Mouse (Mus musculus) hindbrain, embryonic 13.5 days (tissue): ENCODE results near the gene Pla2g2d. TPM values are rescaled to one million over a fixed set of nuclear protein-coding genes. Genes with fewer than 3 reads are reported as not detected.

Experiments
- ATAC-seq: fragments of 200-750 bp; cut with Nextera tagmentation; 2 replicates; pipeline ENCODE4 v1.8.0; 2017; ENCODE audit warnings: moderate TSS enrichment; ENCODE audit not compliant: low FRiP score
- H3K27ac ChIP-seq: fragments of 300-500 bp; sonication (generic); 2 replicates; pipeline ENCODE4 v1.5.1; 2015; ENCODE audit warnings: inconsistent platforms, mild to moderate bottlenecking, moderate library complexity
- H3K27me3 ChIP-seq: fragments of 300-500 bp; sonication (generic); 2 replicates; pipeline ENCODE4 v1.6.1; 2015; ENCODE audit warnings: mild to moderate bottlenecking, inconsistent platforms
- H3K36me3 ChIP-seq: fragments of 300-500 bp; sonication (generic); 2 replicates; pipeline ENCODE4 v1.6.1; 2015; ENCODE audit warnings: mild to moderate bottlenecking, inconsistent platforms
- H3K4me1 ChIP-seq: fragments of 300-500 bp; sonication (generic); replicated peaks from 2 replicates; pipeline ENCODE4 v1.6.1; 2015; ENCODE audit warnings: inconsistent platforms
- H3K4me2 ChIP-seq: fragments of 300-500 bp; sonication (generic); 2 replicates; pipeline ENCODE4 v1.6.1; 2015; ENCODE audit warnings: inconsistent platforms, mild to moderate bottlenecking, moderate library complexity
- H3K4me3 ChIP-seq: fragments of 300-500 bp; sonication (generic); 2 replicates; pipeline ENCODE4 v1.5.1; 2015; ENCODE audit warnings: mild to moderate bottlenecking, inconsistent platforms
- H3K9ac ChIP-seq: fragments of 300-500 bp; sonication (generic); 2 replicates; pipeline ENCODE4 v1.6.1; 2015; ENCODE audit warnings: mild to moderate bottlenecking, inconsistent platforms
- H3K9me3 ChIP-seq: fragments of 300-500 bp; sonication (generic); 2 replicates; pipeline ENCODE4 v1.6.1; 2016; ENCODE audit warnings: inconsistent platforms
- WGBS: fragments of 180-500 bp; shearing (Covaris S2); methylation state at CpG from one replicate; pipeline ENCODE4 v1.1.7; 2015; 5-methylcytosine and 5-hydroxymethylcytosine counted together
- polyA plus RNA-seq: library from polyadenylated mRNA; unstranded; fragments of >200 nt; fragmentation: Nextera tagmentation; extraction: Ambion mirVana; gene quantifications from 2 replicates; pipeline ENCODE4 v1.2.1, GENCODE M21; 2015

Pla2g2d gene
- polyA plus RNA-seq, 1 experiment from 2014 or later: 0.90 TPM

DNA sequence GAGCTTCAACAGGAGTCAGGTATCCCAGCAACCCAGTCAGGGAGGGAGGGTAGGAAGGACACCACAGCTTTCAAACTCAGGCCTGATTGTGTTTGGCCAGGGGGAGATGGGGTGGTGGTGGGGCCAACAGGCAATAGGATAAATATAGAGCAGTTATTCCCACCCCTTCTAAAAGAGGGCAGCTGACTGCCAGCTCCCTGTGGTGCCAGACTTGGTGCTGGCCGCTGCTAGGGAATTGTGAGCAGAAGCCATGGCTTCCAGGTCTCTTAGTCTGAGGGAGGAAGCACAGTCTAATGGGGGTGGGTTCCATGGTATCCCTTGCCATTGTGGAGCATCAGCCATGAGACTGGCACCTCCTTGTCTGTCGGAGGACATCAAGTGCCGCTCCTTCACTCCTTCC is 21.9 kb upstream of the Pla2g2d start:
- Histone ChIP-seq H3K36me3 (no peaks in the 10 kb centered on the region), H3K4me3 (no peak overlapping the region)
- WGBS: 81% methylated on average over 3 of the region's 3 CpGs

DNA sequence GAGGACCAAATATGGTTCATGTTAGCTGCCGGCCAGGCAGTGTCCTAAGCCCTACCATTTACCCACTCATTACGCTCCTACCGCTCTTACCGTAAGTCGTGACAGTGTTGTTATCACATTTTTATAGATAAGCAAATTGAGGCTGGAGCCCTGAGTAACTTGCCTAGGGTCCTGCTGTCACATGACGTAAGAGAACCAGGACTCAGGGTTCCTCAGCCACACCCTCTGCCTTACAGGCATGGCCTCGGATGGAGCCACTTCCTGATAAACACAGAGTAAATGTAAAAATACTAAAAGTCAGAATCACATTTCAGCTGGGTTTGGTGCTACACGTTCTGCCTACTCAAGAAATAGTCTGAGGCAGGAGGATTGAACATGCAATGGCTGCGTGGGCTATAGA is 21.1 kb upstream of the Pla2g2d start:
- 89% methylated on average over 9 of the region's 9 CpGs for WGBS
- Histone ChIP-seq H3K9me3 (no peaks in the 10 kb centered on the region), H3K36me3 (no peaks in the 10 kb centered on the region), H3K4me1 (peaks cover 22% of the 10 kb centered on the region), H3K4me2 (no peak overlapping the region), H3K27ac (no peak overlapping the region), H3K9ac (no peak overlapping the region), H3K27me3 (no peaks in the 10 kb centered on the region), H3K4me3 (no peak overlapping the region)
- ATAC-seq: no peak

More for the DNA sequence above, 21.9 kb upstream of the Pla2g2d start:
- H3K4me1 ChIP-seq: peaks cover 29% of the 10 kb centered on the region
- H3K9me3 ChIP-seq: no peaks in the 10 kb centered on the region
- no peaks in the 10 kb centered on the region for H3K27me3 ChIP-seq
- no peak overlapping the region for H3K4me2 ChIP-seq
- H3K9ac ChIP-seq: no peak overlapping the region
- H3K27ac ChIP-seq: no peak overlapping the region
- no peak for ATAC-seq

DNA sequence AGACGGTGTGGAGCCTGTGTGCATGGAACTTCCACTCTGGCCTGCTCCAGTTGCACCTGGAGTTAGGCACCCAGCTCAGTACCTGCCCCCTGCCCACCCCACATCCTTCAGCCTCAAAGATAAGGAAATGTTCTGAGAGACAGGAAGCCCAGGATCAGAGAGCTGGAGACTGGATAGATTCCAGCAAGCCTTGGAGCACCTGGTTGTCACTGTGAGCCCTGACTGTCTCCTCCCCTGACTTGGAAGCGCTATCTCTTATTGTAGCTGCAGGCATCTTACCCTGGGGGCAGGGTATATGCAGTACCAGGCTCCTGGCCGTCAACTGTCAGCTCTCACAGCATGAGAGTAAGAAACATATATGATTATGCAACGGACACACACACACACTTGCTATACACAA is 20.1 kb upstream of the Pla2g2d start:
- 61% methylated on average over 4 of the region's 4 CpGs for WGBS
- no peaks in the 10 kb centered on the region for H3K9me3 ChIP-seq
- ATAC-seq: no peak
- no peaks in the 10 kb centered on the region for H3K36me3 ChIP-seq
- H3K4me3 ChIP-seq: no peak overlapping the region
- H3K27me3 ChIP-seq: no peaks in the 10 kb centered on the region
- H3K9ac ChIP-seq: no peak overlapping the region
- H3K27ac ChIP-seq: peak overlapping the region; percentile 52; the same call in 1 of the 2 replicates
- H3K4me2 ChIP-seq: no peak overlapping the region
- peaks cover 22% of the 10 kb centered on the region for H3K4me1 ChIP-seq

DNA sequence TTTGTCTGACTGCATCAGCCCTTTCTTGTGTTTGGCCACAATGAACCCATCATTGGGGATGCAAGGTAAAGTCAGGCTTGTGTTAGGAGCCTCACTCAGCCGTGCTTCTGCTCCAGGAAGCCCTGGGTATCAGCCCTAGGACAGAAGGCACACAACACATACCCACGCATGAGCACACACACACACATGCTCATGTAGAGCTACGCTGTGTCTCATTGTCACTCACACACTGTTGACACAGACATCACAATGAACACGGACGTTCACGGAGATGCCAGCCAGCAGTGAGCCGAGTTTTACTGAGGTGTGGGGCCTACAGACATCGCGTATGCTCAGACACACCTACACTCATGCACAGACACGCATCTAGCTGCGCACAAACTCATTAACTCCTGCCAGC is 19.6 kb upstream of the Pla2g2d start:
- H3K9me3 ChIP-seq: no peaks in the 10 kb centered on the region
- H3K9ac ChIP-seq: 0 out of 2 replicates have a peak overlapping the region, but pooled peaks have one; percentile 0
- H3K4me1 ChIP-seq: peaks cover 22% of the 10 kb centered on the region
- H3K27me3 ChIP-seq: no peaks in the 10 kb centered on the region
- no peak overlapping the region for H3K4me2 ChIP-seq
- peak overlapping the region; percentile 52; the same call in 1 of the 2 replicates for H3K27ac ChIP-seq
- WGBS: 75% methylated on average over 11 of the region's 11 CpGs
- no peak overlapping the region for H3K4me3 ChIP-seq
- no peak for ATAC-seq
- no peaks in the 10 kb centered on the region for H3K36me3 ChIP-seq

DNA sequence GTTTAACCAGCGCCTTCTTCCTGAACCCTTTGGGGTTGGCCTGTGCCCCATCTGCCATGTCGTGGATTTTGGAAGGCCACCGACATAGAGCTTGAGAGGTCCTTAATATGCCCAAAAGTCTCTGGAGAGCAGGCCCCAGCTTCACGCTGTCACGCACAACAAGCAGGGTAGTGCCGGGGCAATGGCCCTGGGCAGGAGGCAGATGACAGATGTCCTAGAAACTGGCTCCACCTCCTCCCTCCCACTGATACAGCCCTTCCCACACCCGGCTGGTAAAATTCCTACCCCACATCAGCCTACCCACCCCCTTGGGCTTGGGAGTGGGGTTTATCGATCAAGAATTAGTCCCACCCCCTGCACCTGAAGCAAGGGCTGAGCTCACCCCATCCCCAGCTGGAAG is 18.1 kb upstream of the Pla2g2d start, which contains the start of gene Pla2g2f:
Gene Pla2g2f, minus strand, starts transcription at position 211 of the 400 bp plus-strand sequence.
- Histone ChIP-seq H3K9me3 (no peaks in the 10 kb centered on the region), H3K36me3 (no peaks in the 10 kb centered on the region), H3K27ac (peak within 1 kb of the TSS; percentile 35; the same call in 1 of the 2 replicates), H3K4me3 (no peak within 1 kb of the TSS), H3K4me2 (no peak within 1 kb of the TSS), H3K9ac (no peak within 1 kb of the TSS), H3K27me3 (no peaks in the 10 kb centered on the region), H3K4me1 (peaks cover 22% of the 10 kb centered on the region)
- WGBS: 44% methylated on average over 8 of the region's 8 CpGs
- ATAC-seq: no peak

DNA sequence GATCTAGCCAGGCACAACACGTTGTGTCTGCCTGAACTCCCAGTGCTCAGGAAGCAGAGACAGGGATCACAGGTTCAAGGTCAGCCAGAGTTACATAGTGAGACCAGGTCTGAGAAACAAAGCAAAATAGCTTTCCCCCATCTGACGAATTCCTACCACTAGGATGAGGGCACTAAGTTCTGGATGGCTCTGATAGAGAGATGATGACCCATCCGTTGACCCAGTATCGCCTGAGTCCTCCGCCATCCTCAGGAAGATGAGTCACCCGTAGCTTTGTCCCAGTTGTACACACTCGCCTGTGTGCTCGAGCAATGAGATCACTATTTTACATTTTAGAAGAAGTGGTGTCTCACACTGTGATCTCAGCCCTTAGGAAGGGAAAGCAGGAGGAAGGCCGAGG is 13.3 kb upstream of the Pla2g2d start:
- no peaks in the 10 kb centered on the region for H3K36me3 ChIP-seq

DNA sequence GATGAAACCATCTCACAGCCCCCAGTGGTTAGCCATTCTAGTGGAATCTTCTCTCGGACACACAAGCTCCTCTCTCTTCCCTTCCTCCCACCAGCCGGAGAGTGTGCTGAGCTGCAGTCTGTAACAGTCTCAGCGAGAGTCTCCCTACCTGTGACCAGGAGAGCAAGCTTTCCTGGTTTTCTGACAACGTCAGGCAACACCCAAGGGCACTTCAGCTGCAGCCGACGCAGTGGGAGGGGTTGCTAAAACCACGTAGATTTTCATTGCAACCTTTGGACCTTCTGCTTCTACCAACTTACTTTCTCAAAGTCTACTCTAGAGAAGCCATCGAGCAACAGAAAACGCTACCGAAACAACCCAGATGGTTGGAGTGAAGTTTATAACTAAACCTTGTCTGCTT is 3.6 kb upstream of the Pla2g2d start:
- Histone ChIP-seq H3K4me2 (no peak overlapping the region), H3K27me3 (no peaks in the 10 kb centered on the region), H3K4me1 (no peaks in the 10 kb centered on the region), H3K9me3 (no peaks in the 10 kb centered on the region), H3K4me3 (no peak overlapping the region), H3K9ac (no peak overlapping the region), H3K27ac (no peak overlapping the region), H3K36me3 (no peaks in the 10 kb centered on the region)
- 91% methylated on average over 10 of the region's 10 CpGs for WGBS
- no peak for ATAC-seq

More for the DNA sequence above, 13.3 kb upstream of the Pla2g2d start:
- 86% methylated on average over 9 of the region's 9 CpGs for WGBS
- Histone ChIP-seq H3K4me2 (no peak overlapping the region), H3K9ac (no peak overlapping the region), H3K27me3 (no peaks in the 10 kb centered on the region), H3K4me1 (peaks cover 3% of the 10 kb centered on the region; the same call in 1 of the 2 replicates), H3K9me3 (no peaks in the 10 kb centered on the region), H3K4me3 (no peak overlapping the region), H3K27ac (no peak overlapping the region)
- ATAC-seq: no peak

DNA sequence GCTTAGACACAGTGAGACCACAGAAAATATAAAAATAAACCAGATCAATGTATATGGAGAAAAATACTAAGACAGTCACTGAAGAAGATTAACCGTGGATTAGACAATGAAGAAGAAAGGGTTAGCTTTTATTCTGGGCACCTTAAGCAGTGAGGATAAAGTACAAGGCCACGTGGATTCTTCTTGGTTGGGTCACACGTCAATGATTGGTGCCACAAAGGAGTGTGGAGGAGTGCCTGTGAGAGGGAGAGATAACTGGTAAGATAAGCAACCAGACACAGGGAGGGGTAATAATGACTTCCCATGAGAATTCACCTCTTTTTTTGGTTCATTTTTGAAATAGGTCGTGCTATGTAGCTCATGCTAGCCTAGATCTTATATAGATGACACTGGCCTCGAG is 3.1 kb upstream of the Pla2g2d start:
- Histone ChIP-seq H3K9ac (no peak overlapping the region), H3K4me1 (peaks cover 3% of the 10 kb centered on the region), H3K4me2 (no peak overlapping the region), H3K27ac (no peak overlapping the region), H3K4me3 (no peak overlapping the region), H3K27me3 (no peaks in the 10 kb centered on the region), H3K9me3 (no peaks in the 10 kb centered on the region), H3K36me3 (no peaks in the 10 kb centered on the region)
- WGBS: 87% methylated on average over 5 of the region's 5 CpGs
- no peak for ATAC-seq

DNA sequence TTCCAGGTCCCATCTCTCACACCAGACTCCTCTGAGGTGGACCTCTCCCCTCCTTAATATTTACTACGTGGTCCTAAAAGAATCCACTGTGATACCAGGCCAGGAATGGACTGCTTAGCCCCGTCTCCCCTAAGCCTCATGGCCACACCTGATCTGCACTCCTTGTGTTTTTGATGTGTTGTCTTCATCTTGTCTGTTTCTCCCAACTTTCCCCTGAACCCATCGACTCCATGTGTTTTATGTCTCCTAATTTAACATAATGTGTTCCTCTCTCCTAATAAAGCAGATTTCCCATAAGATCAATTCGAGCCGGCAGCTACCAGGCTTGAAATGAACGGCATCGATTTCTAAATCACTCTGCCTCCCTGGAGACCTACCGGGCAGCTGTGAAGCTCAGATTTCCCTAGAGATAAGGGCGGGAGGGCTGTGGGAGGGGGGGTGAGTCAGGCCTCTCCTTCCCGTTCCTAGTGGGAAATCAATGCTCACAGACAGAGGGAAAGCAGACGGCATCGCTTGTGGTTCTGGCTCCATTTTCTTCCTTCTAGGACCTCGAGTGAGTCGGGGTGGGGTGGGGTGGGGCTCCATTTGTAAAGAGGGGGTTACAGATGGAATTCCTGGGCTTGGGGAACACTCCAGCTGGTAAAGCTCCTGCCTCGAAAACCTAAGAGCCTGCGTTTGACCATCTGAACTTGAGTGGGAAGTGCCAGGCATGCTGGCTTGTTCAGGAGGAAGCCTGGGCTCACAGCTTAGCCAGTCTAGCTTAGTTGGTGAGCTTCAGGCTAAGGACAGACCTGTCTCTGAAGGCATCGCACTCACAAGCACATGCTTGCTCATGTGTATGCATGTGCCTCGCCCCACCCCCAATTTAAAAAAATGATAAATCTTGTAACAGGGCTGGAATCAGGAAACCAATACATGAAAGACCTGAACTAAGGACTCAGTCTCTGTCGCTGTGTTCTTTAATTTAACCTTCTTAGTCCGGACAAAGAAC is 2.2 kb downstream of the Pla2g2d start:
- H3K4me2 ChIP-seq: no peak overlapping the region
- peaks cover 15% of the 10 kb centered on the region for H3K4me1 ChIP-seq
- no peaks in the 10 kb centered on the region for H3K36me3 ChIP-seq
- no peaks in the 10 kb centered on the region for H3K9me3 ChIP-seq
- H3K27me3 ChIP-seq: no peaks in the 10 kb centered on the region
- peak overlapping the region; percentile 78 for H3K27ac ChIP-seq
- no peak overlapping the region for H3K4me3 ChIP-seq
- 41% methylated on average over 20 of the region's 20 CpGs for WGBS
- H3K9ac ChIP-seq: no peak overlapping the region
- ATAC-seq: no peak; the same call in 1 of the 2 replicates

DNA sequence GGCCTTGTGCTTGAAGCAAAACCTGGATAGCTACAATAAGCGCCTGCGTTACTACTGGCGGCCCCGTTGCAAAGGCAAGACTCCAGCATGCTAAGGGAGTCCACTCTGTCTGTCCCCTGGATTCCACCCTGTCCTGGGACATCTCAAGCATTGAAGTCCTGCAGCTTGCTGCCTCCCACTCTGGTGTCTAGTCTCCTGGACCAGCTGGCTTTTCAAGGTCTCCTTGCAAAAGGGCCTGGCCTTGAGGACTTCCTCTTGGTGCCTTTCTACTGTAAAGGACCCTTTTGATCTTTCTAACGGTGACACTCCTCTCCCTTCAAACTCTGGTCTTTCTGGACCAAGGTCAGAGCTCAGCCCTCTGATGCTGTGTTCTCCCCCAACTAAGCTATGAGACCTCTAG is 4.8 kb downstream of the Pla2g2d start:
- Histone ChIP-seq H3K4me2 (no peak overlapping the region), H3K9me3 (no peaks in the 10 kb centered on the region), H3K4me1 (peaks cover 15% of the 10 kb centered on the region), H3K36me3 (no peaks in the 10 kb centered on the region), H3K27me3 (no peaks in the 10 kb centered on the region), H3K27ac (no peak overlapping the region), H3K9ac (no peak overlapping the region), H3K4me3 (no peak overlapping the region)
- WGBS: 90% methylated on average over 5 of the region's 5 CpGs
- ATAC-seq: no peak

DNA sequence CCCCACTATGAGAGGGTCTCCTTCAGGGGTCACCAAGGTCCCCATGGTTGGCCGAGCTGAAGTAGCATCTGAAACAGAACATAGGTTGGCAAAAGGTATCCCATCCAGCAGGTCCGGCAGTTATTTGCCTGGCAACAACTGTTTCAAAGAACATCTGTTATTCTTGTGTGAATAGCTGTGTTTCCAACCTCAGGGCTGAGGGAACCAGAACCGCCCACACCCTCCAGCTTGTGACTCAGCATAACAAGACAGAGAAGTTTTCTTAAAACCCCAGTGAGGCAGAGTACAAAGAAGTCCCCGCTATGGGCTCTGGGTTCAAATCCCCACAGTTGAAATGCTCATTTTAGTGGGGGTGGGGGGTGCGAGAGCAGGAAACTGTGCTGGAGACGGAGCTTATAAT is 6.6 kb downstream of the Pla2g2d start:
- Histone ChIP-seq H3K9me3 (no peaks in the 10 kb centered on the region), H3K27ac (no peak overlapping the region), H3K27me3 (no peaks in the 10 kb centered on the region), H3K4me2 (no peak overlapping the region), H3K9ac (no peak overlapping the region), H3K4me1 (peaks cover 14% of the 10 kb centered on the region), H3K36me3 (no peaks in the 10 kb centered on the region), H3K4me3 (no peak overlapping the region)
- WGBS: 81% methylated on average over 6 of the region's 6 CpGs
- ATAC-seq: no peak

DNA sequence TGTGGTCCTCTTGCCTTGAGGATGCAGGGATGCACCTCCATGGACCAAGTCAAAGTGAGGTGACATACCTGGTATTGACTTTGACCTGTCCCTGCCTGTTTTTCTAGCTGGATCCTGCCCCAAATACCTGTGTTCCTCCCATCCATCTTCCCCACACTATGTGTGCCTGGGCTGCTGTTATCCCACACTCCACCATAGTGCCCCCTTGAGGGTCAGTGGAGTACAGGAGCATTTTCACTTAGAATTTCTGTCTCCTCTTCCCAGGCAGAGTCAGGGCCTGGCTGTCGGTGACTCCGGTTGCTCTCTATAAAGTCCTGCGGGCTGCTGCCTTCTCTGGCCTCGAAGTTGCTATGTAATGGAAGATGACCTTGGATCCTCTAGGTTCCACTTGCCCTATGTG is 10.2 kb downstream of the Pla2g2d start:
- Histone ChIP-seq H3K36me3 (no peaks in the 10 kb centered on the region), H3K4me3 (no peak overlapping the region), H3K4me1 (no peaks in the 10 kb centered on the region), H3K4me2 (no peak overlapping the region), H3K9ac (no peak overlapping the region), H3K27me3 (no peaks in the 10 kb centered on the region; the same call in 1 of the 2 replicates), H3K27ac (no peak overlapping the region), H3K9me3 (no peaks in the 10 kb centered on the region)
- no peak for ATAC-seq
- WGBS: 55% methylated on average over 4 of the region's 4 CpGs

DNA sequence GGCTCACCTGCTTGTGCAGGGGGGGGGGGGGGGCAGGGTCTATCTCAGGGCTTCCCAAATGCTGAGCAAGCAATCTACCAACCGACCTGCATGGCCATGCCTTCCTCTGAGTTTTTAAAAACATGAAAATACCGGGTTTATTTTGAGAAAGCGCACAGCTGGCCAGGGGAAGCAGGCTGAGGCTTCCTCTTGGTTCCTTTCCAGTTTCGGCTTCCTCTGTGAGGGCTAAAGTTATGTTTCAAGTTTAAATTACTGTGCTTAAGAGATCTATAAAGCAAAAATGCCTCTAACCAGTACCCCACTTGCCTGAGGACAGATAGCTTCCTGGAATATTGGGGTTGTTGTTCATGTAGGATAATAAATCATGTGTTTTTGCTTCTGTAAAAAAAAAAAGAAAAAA is 10.6 kb downstream of the Pla2g2d start:
- no peaks in the 10 kb centered on the region for H3K36me3 ChIP-seq
- WGBS: 75% methylated on average over 4 of the region's 4 CpGs
- H3K27ac ChIP-seq: no peak overlapping the region
- no peaks in the 10 kb centered on the region for H3K4me1 ChIP-seq
- H3K9me3 ChIP-seq: no peaks in the 10 kb centered on the region
- H3K27me3 ChIP-seq: no peaks in the 10 kb centered on the region; the same call in 1 of the 2 replicates
- no peak overlapping the region for H3K4me2 ChIP-seq
- ATAC-seq: no peak
- no peak overlapping the region for H3K4me3 ChIP-seq
- no peak overlapping the region for H3K9ac ChIP-seq
